Mouse (Mus musculus): ENCODE measurements around the gene Snorc.
"Not testable (repeated sequence)": the region's sequence is repeated elsewhere in the genome, so short reads cannot be mapped to it uniquely, and the experiment has no call there.

The Snorc gene

GRCm38 (mm10) chr1:87469971-87470370, at the start of gene Snorc:
TSS of gene Snorc (plus strand) at chr1:87470271.
- not testable (repeated sequence) for DNase-seq (ENCODE audit: inconsistent age in 2 of 2, low spot score in 1 of 2)

- DNase-seq (ENCODE audit: inconsistent age in 2 of 2, low spot score in 1 of 2), result no peak
Measured at GRCm38 (mm10) chr1:87435125-87435524, 34.9 kb upstream of the Snorc start.

- DNase-seq (ENCODE audit: inconsistent age in 2 of 2, low spot score in 1 of 2), result no peak
Measured at GRCm38 (mm10) chr1:87436583-87436982, 33.5 kb upstream of the Snorc start.

GRCm38 (mm10) chr1:87447183-87448104, 22.6 kb upstream of the Snorc start:
- peak; percentile 24 to 76 for DNase-seq (ENCODE audit: inconsistent age in 2 of 2, low spot score in 1 of 2)

GRCm38 (mm10) chr1:87449432-87449831, 20.6 kb upstream of the Snorc start:
- DNase-seq (ENCODE audit: inconsistent age in 2 of 2, low spot score in 1 of 2), result no peak

GRCm38 (mm10) chr1:87456425-87456824, 13.6 kb upstream of the Snorc start:
- no peak for DNase-seq (ENCODE audit: inconsistent age in 2 of 2, low spot score in 1 of 2)

- no peak for DNase-seq (ENCODE audit: inconsistent age in 2 of 2, low spot score in 1 of 2)
Measured at GRCm38 (mm10) chr1:87458045-87458444, 12.0 kb upstream of the Snorc start.

GRCm38 (mm10) chr1:87459856-87460255, 10.2 kb upstream of the Snorc start:
- DNase-seq (ENCODE audit: inconsistent age in 2 of 2, low spot score in 1 of 2), result not testable (repeated sequence)

- DNase-seq (ENCODE audit: inconsistent age in 2 of 2, low spot score in 1 of 2), result no peak
Measured at GRCm38 (mm10) chr1:87467469-87467868, 2.6 kb upstream of the Snorc start.

- no peak for DNase-seq (ENCODE audit: inconsistent age in 2 of 2, low spot score in 1 of 2)
Measured at GRCm38 (mm10) chr1:87468321-87468720, 1.8 kb upstream of the Snorc start.

GRCm38 (mm10) chr1:87471914-87472313, 1.8 kb downstream of the Snorc start:
- no peak for DNase-seq (ENCODE audit: inconsistent age in 2 of 2, low spot score in 1 of 2)

GRCm38 (mm10) chr1:87472576-87472975, 2.5 kb downstream of the Snorc start:
- no peak for DNase-seq (ENCODE audit: inconsistent age in 2 of 2, low spot score in 1 of 2)

GRCm38 (mm10) chr1:87475076-87475895, 5.2 kb downstream of the Snorc start:
- no peak for DNase-seq (ENCODE audit: inconsistent age in 2 of 2, low spot score in 1 of 2)

GRCm38 (mm10) chr1:87482546-87482945, 12.5 kb downstream of the Snorc start:
- no peak for DNase-seq (ENCODE audit: inconsistent age in 2 of 2, low spot score in 1 of 2)

- DNase-seq (ENCODE audit: inconsistent age in 2 of 2, low spot score in 1 of 2), result no peak
Measured at GRCm38 (mm10) chr1:87486386-87486785, 16.3 kb downstream of the Snorc start.

GRCm38 (mm10) chr1:87492285-87492684, 22.2 kb downstream of the Snorc start:
- no peak for DNase-seq (ENCODE audit: inconsistent age in 2 of 2, low spot score in 1 of 2)

- no peak for DNase-seq (ENCODE audit: inconsistent age in 2 of 2, low spot score in 1 of 2)
Measured at GRCm38 (mm10) chr1:87493542-87493941, 23.5 kb downstream of the Snorc start.

- DNase-seq (ENCODE audit: inconsistent age in 2 of 2, low spot score in 1 of 2), result no peak
Measured at GRCm38 (mm10) chr1:87505524-87505923, 35.5 kb downstream of the Snorc start.

- DNase-seq (ENCODE audit: inconsistent age in 2 of 2, low spot score in 1 of 2), result no peak
Measured at GRCm38 (mm10) chr1:87507857-87508256, 37.8 kb downstream of the Snorc start.

- DNase-seq (ENCODE audit: inconsistent age in 2 of 2, low spot score in 1 of 2), result no peak
Measured at GRCm38 (mm10) chr1:87508591-87509560, 38.8 kb downstream of the Snorc start.
